Mouse (Mus musculus) testis, adult 2 months (tissue): ENCODE measurements around the gene Chpf.
A peak's percentile ranks its signal among the peaks of the same experiment; 100 is the strongest.

Experiments
- CTCF ChIP-seq: fragments of 200-500 bp; IDR thresholded peaks from 2 replicates; pipeline ENCODE4 v1.5.1; 2012; ENCODE audit warnings: low read depth, mild to moderate bottlenecking, inconsistent platforms, low read length, moderate library complexity; ENCODE audit not compliant: control insufficient read depth, insufficient read depth, insufficient replicate concordance
- POLR2A ChIP-seq: fragments of 200-500 bp; IDR thresholded peaks from 2 replicates; pipeline ENCODE4 v1.6.1; 2012; ENCODE audit warnings: low read depth, mild to moderate bottlenecking, inconsistent platforms, low read length, moderate library complexity; ENCODE audit not compliant: control insufficient read depth

DNA sequence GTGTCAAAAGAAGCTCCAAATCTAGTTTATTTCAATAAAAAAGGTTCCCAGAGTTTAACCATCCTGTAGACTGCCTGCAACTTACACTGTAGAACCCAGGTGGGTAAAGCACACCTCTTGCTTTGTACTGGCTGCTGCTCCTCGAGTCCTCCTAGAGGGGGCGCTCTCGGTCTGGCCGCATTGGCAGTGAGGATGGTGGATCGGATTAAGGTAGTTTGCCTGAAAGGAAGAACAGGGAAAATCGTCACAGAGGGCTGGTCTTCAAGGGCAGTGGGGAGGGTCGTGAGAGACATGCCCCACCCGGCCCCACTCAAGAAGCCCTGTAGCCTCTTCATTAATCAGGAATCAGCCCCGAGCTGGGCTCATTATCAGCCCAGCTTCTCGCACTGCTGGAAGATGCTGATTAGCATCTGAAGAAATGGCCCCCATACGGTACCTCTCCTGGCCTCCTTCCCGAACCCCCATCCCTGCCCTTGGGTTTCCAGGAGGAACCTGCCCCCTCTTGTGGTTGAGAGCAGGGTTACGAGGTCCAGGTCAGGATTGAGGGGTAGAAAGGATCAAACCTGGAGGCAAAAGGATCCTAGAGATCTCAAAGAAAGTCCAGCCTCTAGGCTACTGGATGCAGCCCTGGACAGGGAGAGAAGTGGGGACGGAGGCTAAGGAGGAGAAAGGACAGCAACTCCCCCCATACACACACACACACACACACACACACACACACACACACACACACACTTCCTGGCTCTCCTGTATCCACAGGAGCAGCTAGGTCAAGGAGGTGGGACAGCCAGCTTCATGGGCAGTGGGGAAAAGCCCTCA is 22.2 kb downstream of the Chpf start:
- TF ChIP-seq CTCF, result peak; percentile 82; the same call in 1 of the 2 replicates
- no peak for TF ChIP-seq POLR2A
